Mouse (Mus musculus) ES-E14 (cell line): ENCODE measurements around the gene Mthfs.

Experiments used
- HCFC1 ChIP-seq: IDR thresholded peaks from 2 replicates; pipeline ENCODE4 v1.6.1; 2012; ENCODE audit warnings: low read length, inconsistent platforms, borderline replicate concordance; ENCODE audit not compliant: insufficient read depth
- MAFK ChIP-seq: IDR thresholded peaks from 2 replicates; pipeline ENCODE4 v1.6.1; 2014; ENCODE audit warnings: mild to moderate bottlenecking, low read depth, low read length, inconsistent platforms; ENCODE audit not compliant: insufficient read depth
- ZC3H11A ChIP-seq: IDR thresholded peaks from 2 replicates; pipeline ENCODE4 v1.6.1; 2012; ENCODE audit warnings: low read depth, mild to moderate bottlenecking, inconsistent platforms, low read length, borderline replicate concordance
- ZNF384 ChIP-seq: IDR thresholded peaks from 2 replicates; pipeline ENCODE4 v1.6.1; 2012; ENCODE audit warnings: low read depth, low read length, inconsistent platforms

- TF ChIP-seq HCFC1, result no peak
- no peak for TF ChIP-seq ZC3H11A
- no peak for TF ChIP-seq ZNF384
- no peak for TF ChIP-seq MAFK
Observed at GRCm38 (mm10) chr9:89309195-89309535, 98.7 kb downstream of the Mthfs start.
